Mouse (Mus musculus): ENCODE measurements at regions not wholly inside any gene's neighbourhood (a gene's known extent, or its start where the extent isn't known, plus 50 kb on each side); places are given as distances from the start of the nearest gene placed in this dataset.
A peak's percentile ranks its signal among the peaks of the same experiment; 100 is the strongest.
"Not testable (repeated sequence)": the region's sequence is repeated elsewhere in the genome, so short reads cannot be mapped to it uniquely, and the experiment has no call there.

GRCm38 (mm10) chr10:112614226-112614625 lies 314.6 kb downstream of the Atxn7l3b start:
- ATAC-seq: no peak
- Histone ChIP-seq H3K4me3 (replicated peaks; ENCODE audit: low read length) (no peak overlapping the region), H3K9ac (replicated peaks; ENCODE audit: low read depth, low read length) (no peak overlapping the region), H3K4me1 (replicated peaks; ENCODE audit: control insufficient read depth, insufficient read depth, low read length) (no peaks in the 10 kb centered on the region), H3K36me3 (ENCODE audit: control insufficient read depth, insufficient read depth) (no peaks in the 10 kb centered on the region), H3K27me3 (replicated peaks; ENCODE audit: control insufficient read depth, insufficient read depth, low read length) (no peaks in the 10 kb centered on the region), H3K27ac (ENCODE audit: low read length) (no peak overlapping the region), H3K4me2 (ENCODE audit: low read length) (no peak overlapping the region), H3K9me3 (ENCODE audit: control insufficient read depth, low read length) (no peaks in the 10 kb centered on the region)
- WGBS: 88% methylated on average over 3 of the region's 3 CpGs

GRCm38 (mm10) chr10:112619740-112620139 lies 309.1 kb downstream of the Atxn7l3b start:
- Histone ChIP-seq H3K9ac (replicated peaks; ENCODE audit: low read depth, low read length) (no peak overlapping the region), H3K27ac (ENCODE audit: low read length) (no peak overlapping the region), H3K4me1 (replicated peaks; ENCODE audit: control insufficient read depth, insufficient read depth, low read length) (no peaks in the 10 kb centered on the region), H3K4me2 (ENCODE audit: low read length) (no peak overlapping the region), H3K9me3 (ENCODE audit: control insufficient read depth, low read length) (no peaks in the 10 kb centered on the region), H3K36me3 (ENCODE audit: control insufficient read depth, insufficient read depth) (no peaks in the 10 kb centered on the region), H3K4me3 (replicated peaks; ENCODE audit: low read length) (no peak overlapping the region), H3K27me3 (replicated peaks; ENCODE audit: control insufficient read depth, insufficient read depth, low read length) (no peaks in the 10 kb centered on the region)
- WGBS: 53% methylated on average over 3 of the region's 3 CpGs
- peak; percentile 61; the same call in 1 of the 2 replicates for ATAC-seq

- Histone ChIP-seq H3K27me3 (replicated peaks; ENCODE audit: control insufficient read depth, insufficient read depth, low read length) (no peaks in the 10 kb centered on the region), H3K4me3 (replicated peaks; ENCODE audit: low read length) (no peak overlapping the region), H3K4me2 (ENCODE audit: low read length) (no peak overlapping the region), H3K9me3 (ENCODE audit: control insufficient read depth, low read length) (peaks cover 5% of the 10 kb centered on the region), H3K9ac (replicated peaks; ENCODE audit: low read depth, low read length) (no peak overlapping the region), H3K36me3 (ENCODE audit: control insufficient read depth, insufficient read depth) (no peaks in the 10 kb centered on the region), H3K27ac (ENCODE audit: low read length) (no peak overlapping the region), H3K4me1 (replicated peaks; ENCODE audit: control insufficient read depth, insufficient read depth, low read length) (no peaks in the 10 kb centered on the region)
- 74% methylated on average over 3 of the region's 3 CpGs for WGBS
- ATAC-seq: no peak
These were observed 299.0 kb downstream of the Atxn7l3b start for GRCm38 (mm10) chr10:112629752-112630151.

GRCm38 (mm10) chr10:112635199-112635598 lies 293.6 kb downstream of the Atxn7l3b start:
- H3K9me3 ChIP-seq (ENCODE audit: control insufficient read depth, low read length): no peaks in the 10 kb centered on the region
- H3K9ac ChIP-seq (replicated peaks; ENCODE audit: low read depth, low read length): no peak overlapping the region
- H3K27ac ChIP-seq (ENCODE audit: low read length): no peak overlapping the region
- no peak overlapping the region for H3K4me3 ChIP-seq (replicated peaks; ENCODE audit: low read length)
- H3K27me3 ChIP-seq (replicated peaks; ENCODE audit: control insufficient read depth, insufficient read depth, low read length): no peaks in the 10 kb centered on the region
- H3K36me3 ChIP-seq (ENCODE audit: control insufficient read depth, insufficient read depth): no peaks in the 10 kb centered on the region
- 52% methylated on average over 1 of the region's 1 CpGs for WGBS
- no peaks in the 10 kb centered on the region for H3K4me1 ChIP-seq (replicated peaks; ENCODE audit: control insufficient read depth, insufficient read depth, low read length)
- no peak for ATAC-seq
- H3K4me2 ChIP-seq (ENCODE audit: low read length): no peak overlapping the region

- no peaks in the 10 kb centered on the region for H3K36me3 ChIP-seq (ENCODE audit: control insufficient read depth, insufficient read depth)
- H3K27ac ChIP-seq (ENCODE audit: low read length): no peak overlapping the region
- 83% methylated on average over 2 of the region's 2 CpGs for WGBS
- no peak for ATAC-seq
- H3K27me3 ChIP-seq (replicated peaks; ENCODE audit: control insufficient read depth, insufficient read depth, low read length): no peaks in the 10 kb centered on the region
- H3K4me3 ChIP-seq (replicated peaks; ENCODE audit: low read length): no peak overlapping the region
- H3K4me2 ChIP-seq (ENCODE audit: low read length): no peak overlapping the region
- H3K9me3 ChIP-seq (ENCODE audit: control insufficient read depth, low read length): no peaks in the 10 kb centered on the region
- no peaks in the 10 kb centered on the region for H3K4me1 ChIP-seq (replicated peaks; ENCODE audit: control insufficient read depth, insufficient read depth, low read length)
- no peak overlapping the region for H3K9ac ChIP-seq (replicated peaks; ENCODE audit: low read depth, low read length)
These were observed 292.2 kb downstream of the Atxn7l3b start for GRCm38 (mm10) chr10:112636574-112636973.

GRCm38 (mm10) chr10:112640551-112640950 lies 288.2 kb downstream of the Atxn7l3b start:
- not testable (repeated sequence) for H3K4me2 ChIP-seq (ENCODE audit: low read length); H3K36me3 ChIP-seq (ENCODE audit: control insufficient read depth, insufficient read depth); H3K9ac ChIP-seq (replicated peaks; ENCODE audit: low read depth, low read length); H3K4me1 ChIP-seq (replicated peaks; ENCODE audit: control insufficient read depth, insufficient read depth, low read length); H3K27ac ChIP-seq (ENCODE audit: low read length); H3K4me3 ChIP-seq (replicated peaks; ENCODE audit: low read length); H3K9me3 ChIP-seq (ENCODE audit: control insufficient read depth, low read length); H3K27me3 ChIP-seq (replicated peaks; ENCODE audit: control insufficient read depth, insufficient read depth, low read length); ATAC-seq
- 83% methylated on average over 1 of the region's 1 CpGs for WGBS

GRCm38 (mm10) chr10:112648986-112649385 lies 279.8 kb downstream of the Atxn7l3b start:
- Histone ChIP-seq H3K9ac (replicated peaks; ENCODE audit: low read depth, low read length) (no peak overlapping the region), H3K4me2 (ENCODE audit: low read length) (no peak overlapping the region), H3K9me3 (ENCODE audit: control insufficient read depth, low read length) (no peaks in the 10 kb centered on the region), H3K36me3 (ENCODE audit: control insufficient read depth, insufficient read depth) (no peaks in the 10 kb centered on the region), H3K27ac (ENCODE audit: low read length) (no peak overlapping the region), H3K4me1 (replicated peaks; ENCODE audit: control insufficient read depth, insufficient read depth, low read length) (no peaks in the 10 kb centered on the region), H3K27me3 (replicated peaks; ENCODE audit: control insufficient read depth, insufficient read depth, low read length) (no peaks in the 10 kb centered on the region), H3K4me3 (replicated peaks; ENCODE audit: low read length) (no peak overlapping the region)
- 92% methylated on average over 3 of the region's 3 CpGs for WGBS
- ATAC-seq: no peak

Data from forebrain, embryonic 16.5 days (tissue).